8 mouse cellular contexts compared by ENCODE assay signal in genomic region chr4:47057510-47058325, GRCm38 (mm10). TPM values are rescaled to one million over a fixed set of nuclear protein-coding genes. Genes with fewer than 3 reads are reported as not detected.
DNase-seq lines count a peak whose midpoint lies in the region; ATAC-seq and TF ChIP-seq lines count a peak whose summit lies in the region.

No protein-coding gene starts in this region.

- no peak for TF ChIP-seq EP300 in ES-Bruce4 (IDR thresholded peaks at IDR 0.05; ENCODE audit: insufficient read depth, low read depth, low read length)

- peak overlapping the region; percentile 78 for H3K9ac ChIP-seq in heart, embryonic 11.5 days (ENCODE audit: low read depth, low read length)
- H3K9ac ChIP-seq in ES-Bruce4 (ENCODE audit: low read depth, poor library complexity, severe bottlenecking), result peak overlapping the region; percentile 55
- peak overlapping the region; percentile 68 for H3K9ac ChIP-seq in forebrain, embryonic 15.5 days (replicated peaks)
- H3K9ac ChIP-seq in liver, embryonic 16.5 days (ENCODE audit: low read depth, low read length), result no peak overlapping the region

- no peak for DNase-seq in heart, postnatal 4 days
- DNase-seq in natural killer cell, adult 2 months (ENCODE audit: low spot score in 2 of 2), result no peak
- no peak for DNase-seq in ovary, postnatal 14 days (ENCODE audit: low spot score)
- DNase-seq in layer of hippocampus, postnatal 36 days, result no peak

- ATAC-seq in heart, embryonic 11.5 days (replicated peaks; ENCODE audit: insufficient number of reproducible peaks, low FRiP score, low TSS enrichment), result 0 out of 2 replicates have a peak, but pooled peaks have one; percentile 13
- ATAC-seq in forebrain, embryonic 15.5 days (replicated peaks), result no peak; the same call in none of the 2 replicates
- ATAC-seq in liver, embryonic 16.5 days (ENCODE audit: low read depth), result no peak

- H3K27ac ChIP-seq in heart, embryonic 11.5 days (ENCODE audit: low read depth, low read length), result no peak overlapping the region
- H3K27ac ChIP-seq in ES-Bruce4 (ENCODE audit: insufficient read depth, low read length), result no peak overlapping the region
- H3K27ac ChIP-seq in forebrain, embryonic 15.5 days (replicated peaks), result 0 out of 2 replicates have a peak overlapping the region, but pooled peaks have one; percentile 17
- no peak overlapping the region for H3K27ac ChIP-seq in liver, embryonic 16.5 days (ENCODE audit: low read length)

- no peak for TF ChIP-seq POLR2A in ES-Bruce4 (IDR thresholded peaks at IDR 0.05; ENCODE audit: insufficient read depth, low read length)

- no peaks in the 10 kb centered on the region for H3K4me1 ChIP-seq in heart, embryonic 11.5 days (ENCODE audit: control insufficient read depth, insufficient read depth, low read length)
- H3K4me1 ChIP-seq in ES-Bruce4 (ENCODE audit: control insufficient read depth, insufficient read depth, low read length), result no peaks in the 10 kb centered on the region
- H3K4me1 ChIP-seq in forebrain, embryonic 15.5 days, result peaks cover 10% of the 10 kb centered on the region
- no peaks in the 10 kb centered on the region for H3K4me1 ChIP-seq in liver, embryonic 16.5 days (ENCODE audit: control insufficient read depth, low read depth, low read length)

- H3K36me3 ChIP-seq in heart, embryonic 11.5 days (ENCODE audit: control insufficient read depth, insufficient read depth, low read length), result no peaks in the 10 kb centered on the region
- H3K36me3 ChIP-seq in ES-Bruce4 (ENCODE audit: control insufficient read depth, insufficient read depth, low read length, poor library complexity, severe bottlenecking), result no peaks in the 10 kb centered on the region
- H3K36me3 ChIP-seq in forebrain, embryonic 15.5 days, result no peaks in the 10 kb centered on the region
- no peaks in the 10 kb centered on the region for H3K36me3 ChIP-seq in liver, embryonic 16.5 days (ENCODE audit: control insufficient read depth, insufficient read depth)

- no peaks in the 10 kb centered on the region for H3K9me3 ChIP-seq in heart, embryonic 11.5 days (replicated peaks; ENCODE audit: control insufficient read depth, low read length)
- peaks cover 5% of the 10 kb centered on the region; the same call in 1 of the 2 replicates for H3K9me3 ChIP-seq in ES-Bruce4 (replicated peaks; ENCODE audit: control insufficient read depth, insufficient read depth, low read length, poor library complexity, severe bottlenecking)
- H3K9me3 ChIP-seq in forebrain, embryonic 15.5 days, result no peaks in the 10 kb centered on the region
- no peaks in the 10 kb centered on the region for H3K9me3 ChIP-seq in liver, embryonic 16.5 days (replicated peaks; ENCODE audit: control insufficient read depth, low read length)

- H3K27me3 ChIP-seq in heart, embryonic 11.5 days (ENCODE audit: control insufficient read depth, insufficient read depth, low read length), result peaks cover 8% of the 10 kb centered on the region; the same call in 1 of the 2 replicates
- H3K27me3 ChIP-seq in ES-Bruce4 (ENCODE audit: control insufficient read depth, insufficient read depth, low read length, poor library complexity, severe bottlenecking), result peaks cover 8% of the 10 kb centered on the region; the same call in 1 of the 2 replicates
- H3K27me3 ChIP-seq in forebrain, embryonic 15.5 days, result no peaks in the 10 kb centered on the region
- H3K27me3 ChIP-seq in liver, embryonic 16.5 days (ENCODE audit: control insufficient read depth, insufficient read depth, low read depth, low read length), result peaks cover 36% of the 10 kb centered on the region

- no peak for TF ChIP-seq CTCF in ES-Bruce4 (IDR thresholded peaks at IDR 0.05; ENCODE audit: low read depth, low read length)

- peak overlapping the region; percentile 87 for H3K4me2 ChIP-seq in heart, embryonic 11.5 days
- peak overlapping the region; percentile 63 for H3K4me2 ChIP-seq in forebrain, embryonic 15.5 days (replicated peaks)
- peak overlapping the region; percentile 66 for H3K4me2 ChIP-seq in liver, embryonic 16.5 days (ENCODE audit: low read depth, low read length)

- 31% methylated on average over 25 of the region's 25 CpGs for WGBS in heart, embryonic 11.5 days (ENCODE audit: insufficient replicate concordance)
- WGBS in forebrain, embryonic 15.5 days, result 37% methylated on average over 25 of the region's 25 CpGs
- WGBS in liver, embryonic 16.5 days (ENCODE audit: insufficient replicate concordance), result 25% methylated on average over 25 of the region's 25 CpGs

- H3K4me3 ChIP-seq in heart, embryonic 11.5 days (ENCODE audit: low read depth, low read length), result peak overlapping the region; percentile 74
- H3K4me3 ChIP-seq in ES-Bruce4 (ENCODE audit: low read depth, low read length), result peak overlapping the region; percentile 73
- H3K4me3 ChIP-seq in forebrain, embryonic 15.5 days, result peak overlapping the region; percentile 61
- H3K4me3 ChIP-seq in liver, embryonic 16.5 days (ENCODE audit: low read depth, low read length), result peak overlapping the region; percentile 57

RNA-seq across cellular contexts. Expression of gene Anks6, which starts 0.5 kb away (rescaled TPM):
- 1.4 TPM in 2 replicates for polyA plus RNA-seq in heart, embryonic 11.5 days (2014; fragmentation: Nextera tagmentation; extraction: Ambion mirVana)
- 1 to 10 TPM; 5.1 to 5.5 TPM for total RNA-seq in heart, postnatal 4 days (2021)
- 1.6 and 2.8 TPM in 2 replicates for polyA plus RNA-seq in ES-Bruce4 (2011; ENCODE audit: insufficient read depth, insufficient read length, low read depth, missing spikeins)
- 4.3 and 4.9 TPM in 2 replicates for polyA plus RNA-seq in forebrain, embryonic 15.5 days (2015; fragmentation: Nextera tagmentation; extraction: Ambion mirVana)
- 0.08 and 0.12 TPM in 2 replicates for polyA plus RNA-seq in liver, embryonic 16.5 days (2015; fragmentation: Nextera tagmentation; extraction: Ambion mirVana)
- 10 to 100 TPM; 22.3 to 26.1 TPM for total RNA-seq in layer of hippocampus, postnatal 36 days (2021)

RNA-seq across cellular contexts. Expression of gene Galnt12, which starts 34.0 kb away (rescaled TPM):
- 0.89 and 1.5 TPM in 2 replicates for polyA plus RNA-seq in heart, embryonic 11.5 days (2014; fragmentation: Nextera tagmentation; extraction: Ambion mirVana)
- total RNA-seq in heart, postnatal 4 days (2021), result 1 to 10 TPM in 1 of 2 experiments, under 1 TPM in 1; 0.83 to 1.4 TPM
- polyA plus RNA-seq in ES-Bruce4 (2011; ENCODE audit: insufficient read depth, insufficient read length, low read depth, missing spikeins), result 4.5 and 4.9 TPM in 2 replicates
- polyA plus RNA-seq in forebrain, embryonic 15.5 days (2015; fragmentation: Nextera tagmentation; extraction: Ambion mirVana), result 1.2 and 1.3 TPM in 2 replicates
- polyA plus RNA-seq in liver, embryonic 16.5 days (2015; fragmentation: Nextera tagmentation; extraction: Ambion mirVana), result 0.54 and 0.60 TPM in 2 replicates
- 1 to 10 TPM; 1.2 TPM for total RNA-seq in layer of hippocampus, postnatal 36 days (2021)
